ENCODE assay signal across 11 mouse cellular contexts in genomic region chr5:120130163-120130562, GRCm38 (mm10). TPM values are rescaled to one million over a fixed set of nuclear protein-coding genes. Genes with fewer than 3 reads are reported as not detected.
DNase-seq lines count a peak whose midpoint lies in the region; ATAC-seq lines count a peak whose summit lies in the region.
"Had no signal": no experiment of that assay in that cellular context is flagged by ENCODE, and none has a peak within 500 bp of the region (broad histone marks: within the 10 kb centered on the region; RNA-seq: fewer than 3 reads in every experiment).

No protein-coding gene starts in this region.

- peak; percentile 34 for DNase-seq in lung, postnatal 10 days
- DNase-seq in lung, postnatal 25 days (ENCODE audit: low spot score): no peak
- DNase-seq in NIH3T3 (ENCODE audit: low read depth): peak; percentile 67
- peak; percentile 41 for DNase-seq in thymus, postnatal 14 days
- no peak for DNase-seq in cerebellum, adult 18-20 months
- DNase-seq in layer of hippocampus, postnatal 25 days (ENCODE audit: extremely low spot score in 1 of 2, low spot score in 1 of 2): no peak
- no peak for DNase-seq in heart, postnatal 14 days
- DNase-seq: gastrocnemius, postnatal 14 days; right cerebral cortex, postnatal 4 days had no signal

- intact Hi-C loops in heart, postnatal 14 days (cut with DNase I): no loop called here

- H3K27ac ChIP-seq in intestine, embryonic 15.5 days: no peak overlapping the region
- H3K27ac ChIP-seq: hindbrain, postnatal 0 days had no signal

- H3K36me3 ChIP-seq in intestine, embryonic 15.5 days: peaks cover 41% of the 10 kb centered on the region

- 94% methylated on average over 2 of the region's 2 CpGs for WGBS in intestine, embryonic 15.5 days

- H3K4me2 ChIP-seq in intestine, embryonic 15.5 days (replicated peaks): no peak overlapping the region

- H3K4me3 ChIP-seq in intestine, embryonic 15.5 days (replicated peaks): no peak overlapping the region

- no peak overlapping the region for H3K9ac ChIP-seq in intestine, embryonic 15.5 days

- H3K9me3 ChIP-seq in intestine, embryonic 15.5 days: no peaks in the 10 kb centered on the region

- H3K27me3 ChIP-seq in intestine, embryonic 15.5 days (replicated peaks): no peaks in the 10 kb centered on the region

- ATAC-seq in intestine, embryonic 15.5 days: peak; percentile 50; the same call in 1 of the 2 replicates
- ATAC-seq: hindbrain, postnatal 0 days had no signal

- H3K4me1 ChIP-seq in intestine, embryonic 15.5 days (replicated peaks): no peaks in the 10 kb centered on the region

RNA-seq across cellular contexts. Expression of gene Rbm19, which starts 13.9 kb away (rescaled TPM):
- polyA plus RNA-seq in intestine, embryonic 15.5 days (2015; fragmentation: Nextera tagmentation; extraction: Ambion mirVana): 25.1 and 25.8 TPM in 2 replicates
- 10 to 100 TPM; 18.2 to 18.7 TPM for total RNA-seq in layer of hippocampus, postnatal 25 days (2021)
- total RNA-seq in heart, postnatal 14 days (2021): 10 to 100 TPM; 17.0 to 18.3 TPM

Comparison
In these comparisons a context has a peak if more than half of its experiments do, and no peak if none do; other contexts are left out.
1. DNase-seq: peak in lung, postnatal 10 days (single experiment), NIH3T3 (single experiment) and thymus, postnatal 14 days (single experiment); none in lung, postnatal 25 days (single experiment), cerebellum, adult 18-20 months (0 of 2), layer of hippocampus, postnatal 25 days (0 of 2) and heart, postnatal 14 days (0 of 2).